Mouse (Mus musculus): ENCODE data around the gene BC030867.

DNA sequence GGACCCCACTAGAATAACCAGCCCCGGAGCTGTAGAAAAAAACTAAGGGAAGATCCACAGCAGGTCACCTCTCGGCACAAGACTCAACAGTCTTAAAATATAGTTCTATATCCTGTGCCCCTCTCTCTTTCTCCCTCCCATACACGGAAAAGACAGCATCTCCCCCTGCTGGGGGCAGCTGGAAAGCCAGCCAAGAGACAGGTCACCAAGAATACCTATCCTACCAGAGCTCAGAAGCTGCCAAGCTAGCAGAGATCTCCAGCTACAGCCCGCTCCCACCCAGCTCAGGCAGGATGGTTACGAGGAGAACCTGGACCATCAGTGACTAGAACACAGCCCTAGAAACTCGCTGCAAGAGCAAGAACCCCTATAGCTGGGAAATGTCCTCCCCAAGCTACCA, 25.5 kb upstream of the BC030867 start:
- TF ChIP-seq CTCF (IDR thresholded peaks at IDR 0.05; ENCODE audit: control insufficient read depth, insufficient read depth, insufficient replicate concordance, low read depth, low read length) = peak; percentile 28; the same call in 1 of the 2 replicates
- TF ChIP-seq POLR2A (IDR thresholded peaks at IDR 0.05; ENCODE audit: control insufficient read depth, low read depth, low read length) = no peak

Measured in testis, adult 2 months (tissue).